Mouse (Mus musculus) inflammation-experienced regulatory T-cells, adult 6 months (primary cell): ENCODE results near the gene Kif26b. TPM values are rescaled to one million over a fixed set of nuclear protein-coding genes. Genes with fewer than 3 reads are reported as not detected.

Experiments used
- ATAC-seq: one replicate; pipeline ENCODE4 v1.8.0; 2017
- polyA plus RNA-seq, 3 experiments: library from polyadenylated mRNA; unstranded; fragments of 100-300 nt; shearing (Covaris generic); gene quantifications; one replicate each; pipeline ENCODE4 v1.2.1; 2017

Gene Kif26b
- polyA plus RNA-seq, 3 experiments from 2014 or later: not detected

GRCm38 (mm10) chr1:178666524-178666923, 137.6 kb downstream of the Kif26b start:
- no peak for ATAC-seq

GRCm38 (mm10) chr1:178667808-178668207, 138.9 kb downstream of the Kif26b start:
- no peak for ATAC-seq

DNA sequence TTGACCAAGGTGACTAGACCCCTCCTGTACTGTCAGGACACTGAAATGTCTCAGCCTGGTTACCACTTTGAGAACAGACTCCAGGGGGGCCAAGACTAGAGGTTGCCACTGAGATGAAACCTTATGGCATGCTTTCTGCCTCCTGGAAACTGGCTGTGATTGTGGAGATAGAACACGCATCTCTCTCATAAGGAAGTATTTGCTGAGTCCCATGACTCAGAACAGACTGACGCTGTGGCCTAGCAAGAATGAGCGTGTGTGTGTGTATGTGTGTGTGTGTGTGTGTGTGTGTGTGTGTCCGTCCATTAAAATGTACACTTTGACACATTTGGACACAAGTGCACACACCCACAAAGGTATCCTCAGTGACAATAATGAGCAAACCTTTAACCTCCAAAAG, 140.0 kb downstream of the Kif26b start:
- no peak for ATAC-seq

DNA sequence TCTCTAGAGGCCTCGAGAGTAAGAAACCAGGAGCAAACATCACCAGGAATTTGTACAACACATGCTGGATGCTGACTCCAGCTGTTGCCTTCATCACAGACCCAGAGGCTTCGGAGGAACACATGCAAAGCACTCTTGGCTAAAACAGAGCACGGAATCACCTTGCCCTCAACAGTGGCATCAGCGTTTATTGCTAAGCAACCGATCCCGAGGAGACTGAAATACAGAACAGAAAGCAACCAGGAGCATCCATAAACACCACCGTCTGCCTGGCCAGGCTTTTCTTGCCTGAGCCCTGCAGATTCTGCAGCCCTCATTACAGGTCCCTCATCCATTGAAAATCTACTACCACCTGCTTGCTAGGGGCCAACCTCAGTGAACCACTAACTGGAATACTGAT, 144.1 kb downstream of the Kif26b start:
- ATAC-seq: no peak

DNA sequence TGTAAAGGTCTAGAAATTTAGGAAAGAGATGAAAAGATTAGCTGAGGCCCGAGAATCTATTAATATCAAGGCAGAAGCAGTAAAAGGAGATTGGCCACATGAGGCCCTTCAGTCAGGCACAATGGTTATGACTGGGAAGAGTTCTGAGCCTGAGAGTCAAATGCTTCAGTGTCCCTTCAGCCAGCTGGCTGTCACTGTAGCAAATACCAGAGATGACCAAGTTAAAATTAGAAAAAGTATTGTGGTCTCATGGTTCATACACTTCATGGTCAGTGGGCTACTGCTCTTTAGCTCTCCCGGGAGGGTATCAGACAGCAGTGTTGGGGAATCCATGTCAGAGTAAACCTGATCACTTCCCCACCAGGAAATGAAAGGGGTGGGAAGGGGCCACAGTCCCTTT, 144.6 kb downstream of the Kif26b start:
- no peak for ATAC-seq

DNA sequence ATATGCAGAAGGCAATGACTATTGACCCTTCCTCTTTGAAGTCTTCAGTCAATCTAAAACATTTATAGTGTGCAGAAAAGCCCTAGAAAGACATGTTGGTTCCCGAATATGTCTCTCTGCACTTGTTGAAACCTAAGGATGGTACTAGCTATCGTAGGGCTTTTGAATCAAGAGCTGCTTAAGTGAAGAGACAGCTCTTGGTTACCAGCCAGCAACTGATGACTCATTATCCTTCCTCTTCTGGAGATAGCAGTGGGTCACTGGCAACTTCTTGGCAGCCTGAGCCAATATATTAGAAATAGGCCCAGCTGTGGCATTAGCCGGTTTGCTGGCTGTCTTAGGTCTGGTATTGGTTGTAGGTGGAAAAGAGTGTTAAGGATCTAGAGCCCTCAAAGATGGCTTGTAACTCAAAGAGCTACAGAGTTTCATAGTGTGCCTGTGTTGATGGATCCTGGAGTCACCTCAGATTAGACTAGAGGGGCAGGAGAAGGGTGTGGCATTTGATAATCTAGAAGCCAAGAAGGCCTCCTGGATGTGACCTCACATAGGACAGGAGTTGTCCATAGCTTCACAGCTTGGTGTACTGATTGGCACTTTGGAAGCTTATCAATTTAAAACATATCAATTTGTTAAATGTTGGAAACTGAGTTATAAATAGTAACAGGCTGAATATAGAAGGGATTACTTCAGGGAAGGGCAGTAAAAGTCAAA, 146.8 kb downstream of the Kif26b start:
- no peak for ATAC-seq

DNA sequence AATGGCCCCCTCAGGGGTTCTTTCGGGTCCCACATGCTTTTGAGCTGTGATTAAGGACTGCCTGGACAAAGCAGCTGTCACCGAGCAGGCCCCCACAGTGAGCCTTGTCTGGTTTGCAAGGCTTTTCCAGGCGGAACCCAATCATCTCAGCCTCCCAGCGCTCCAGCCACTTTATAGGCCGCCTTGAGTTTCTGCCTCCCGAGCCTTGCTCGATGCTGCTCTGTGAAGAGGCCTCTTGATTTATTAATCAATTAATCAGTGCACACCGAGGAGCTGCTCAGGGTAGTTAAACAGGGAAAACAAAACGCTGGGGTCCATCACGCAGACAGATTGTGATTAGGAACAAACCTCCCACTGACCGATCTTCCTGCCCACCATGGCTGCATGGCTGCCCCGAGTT, 148.2 kb downstream of the Kif26b start:
- ATAC-seq: no peak

- ATAC-seq: no peak
Measured at GRCm38 (mm10) chr1:178677630-178678221, 148.8 kb downstream of the Kif26b start.

DNA sequence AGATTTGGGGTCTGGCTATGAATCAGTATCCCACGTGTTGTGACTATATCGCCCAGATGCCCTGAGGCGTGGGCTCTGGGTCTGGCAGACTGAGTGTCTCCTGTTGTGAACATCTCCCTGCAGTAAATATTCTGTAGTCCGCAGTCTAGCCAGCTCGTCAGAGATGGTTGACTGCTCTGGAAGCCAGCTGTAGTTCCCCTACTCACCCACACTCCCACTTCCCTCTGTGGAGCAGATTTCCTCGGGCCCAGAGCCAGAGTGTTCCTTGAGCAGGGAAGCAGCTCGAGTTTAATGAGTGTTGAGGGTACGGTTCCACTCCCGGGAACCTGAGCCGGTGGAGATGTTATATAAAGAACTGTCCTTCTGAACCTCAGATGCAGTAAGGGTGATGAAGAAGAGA, 154.7 kb downstream of the Kif26b start:
- no peak for ATAC-seq

- no peak for ATAC-seq
Measured at GRCm38 (mm10) chr1:178684991-178685680, 156.2 kb downstream of the Kif26b start.

DNA sequence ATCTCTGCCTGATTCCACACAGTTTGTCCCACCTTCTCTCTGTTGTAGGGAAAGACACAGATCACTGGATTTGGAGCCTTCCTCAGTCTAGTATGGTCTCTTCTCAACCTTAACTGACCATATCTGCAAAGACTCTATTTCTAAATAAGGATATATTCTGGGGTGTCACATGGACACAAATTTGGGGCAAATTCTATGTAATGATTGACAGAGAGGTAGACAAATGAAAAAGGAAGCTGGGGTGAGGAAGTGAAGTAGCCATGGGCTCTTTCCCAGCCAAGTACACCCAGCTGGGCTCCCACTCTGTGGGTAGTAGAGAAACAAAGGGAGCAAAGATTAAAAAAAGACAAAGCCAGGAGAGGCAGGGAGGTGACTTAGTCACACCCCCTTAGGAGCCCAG, 158.0 kb downstream of the Kif26b start:
- no peak for ATAC-seq

GRCm38 (mm10) chr1:178689512-178689911, 160.6 kb downstream of the Kif26b start:
- no peak for ATAC-seq

DNA sequence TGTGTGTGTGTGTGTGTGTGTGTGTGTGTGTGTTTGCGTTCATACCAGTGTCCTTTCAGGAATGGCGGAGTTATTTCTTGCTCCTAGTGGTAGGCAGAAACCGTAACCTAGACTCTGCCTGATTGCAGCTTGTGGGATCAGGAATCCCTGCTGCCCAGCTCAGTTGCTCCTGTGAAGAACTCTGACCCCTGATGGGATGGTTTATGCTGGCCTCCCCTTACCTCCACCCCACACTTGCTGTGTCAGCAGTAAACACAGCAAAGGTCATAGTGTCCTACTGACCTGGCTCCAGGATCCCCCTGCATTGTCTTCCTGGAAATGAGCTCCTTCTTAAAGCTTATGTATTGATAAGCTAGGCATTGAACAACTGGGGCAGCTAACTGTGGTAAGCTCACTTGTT, 162.8 kb downstream of the Kif26b start:
- no peak for ATAC-seq

GRCm38 (mm10) chr1:178700102-178700501, 171.2 kb downstream of the Kif26b start:
- no peak for ATAC-seq

DNA sequence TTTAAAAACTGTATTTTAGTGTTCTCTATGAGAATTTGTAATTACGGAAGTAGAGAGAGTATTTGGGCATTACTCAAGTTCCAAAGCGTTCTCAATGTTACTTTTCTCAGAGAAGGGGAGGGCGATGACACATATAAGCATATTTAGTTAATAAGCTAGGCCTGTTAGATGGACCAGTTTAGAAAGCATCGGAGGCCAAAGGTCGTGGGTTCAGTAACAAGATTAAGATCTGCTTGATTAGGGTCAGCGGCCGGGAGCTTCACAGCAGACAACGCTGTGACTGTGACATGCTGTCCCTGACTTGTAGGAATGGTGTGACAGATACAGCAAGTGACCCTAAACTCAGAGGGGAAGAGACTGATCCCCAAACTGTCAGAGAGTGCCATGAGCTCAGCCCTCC, 174.6 kb downstream of the Kif26b start:
- no peak for ATAC-seq

GRCm38 (mm10) chr1:178707925-178708351, 179.0 kb downstream of the Kif26b start:
- ATAC-seq: no peak

DNA sequence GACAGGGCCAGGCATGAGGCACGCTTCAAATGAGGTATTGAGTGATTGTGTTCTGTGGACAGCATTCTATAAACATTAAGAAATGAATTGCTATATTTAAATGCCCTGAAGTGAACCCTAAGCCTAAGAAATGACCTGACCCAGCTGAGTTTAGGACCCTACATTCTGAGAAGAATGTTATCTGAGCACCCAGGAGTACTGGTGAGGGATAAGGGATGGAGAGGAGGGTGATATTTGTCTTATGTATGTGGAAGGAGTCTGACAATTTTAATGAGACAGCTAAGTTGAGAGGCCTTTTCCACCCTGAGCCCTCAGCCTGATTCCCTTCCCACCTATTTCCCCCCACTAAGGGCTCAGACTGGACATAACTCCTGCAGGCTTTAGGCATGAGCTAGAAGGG, 179.4 kb downstream of the Kif26b start:
- no peak for ATAC-seq

DNA sequence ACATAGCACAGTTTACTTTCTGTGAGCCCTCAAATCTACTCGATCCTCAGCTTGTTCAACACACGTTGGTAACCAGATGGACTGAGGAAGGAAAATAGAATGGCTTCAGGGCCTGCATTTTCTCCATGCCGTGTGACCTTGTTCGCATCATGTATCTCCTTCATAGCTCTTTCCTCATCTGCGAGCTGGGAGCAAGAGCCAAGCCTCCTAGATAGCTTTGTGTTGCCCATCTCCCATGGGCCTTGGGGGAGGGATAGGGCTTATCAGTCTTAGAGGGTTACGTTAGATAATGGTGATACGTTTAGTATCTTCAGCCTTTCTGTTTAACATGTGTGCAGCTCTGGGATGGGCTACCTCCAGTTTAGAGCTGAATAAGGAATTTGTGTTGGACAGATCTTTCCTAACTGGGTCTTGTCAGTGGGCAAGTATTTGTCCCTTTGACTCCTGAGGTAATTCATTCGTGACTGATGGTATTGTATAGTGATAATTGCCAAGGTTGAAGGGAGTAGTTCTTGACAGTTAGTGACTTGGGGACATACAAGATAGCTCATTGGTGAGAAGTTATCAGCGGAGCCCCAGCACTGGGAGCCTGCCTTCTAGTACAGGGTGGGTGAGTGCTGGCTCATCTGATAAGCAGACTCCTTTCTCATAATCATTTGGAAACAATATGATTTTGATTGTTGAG, 183.4 kb downstream of the Kif26b start:
- no peak for ATAC-seq

DNA sequence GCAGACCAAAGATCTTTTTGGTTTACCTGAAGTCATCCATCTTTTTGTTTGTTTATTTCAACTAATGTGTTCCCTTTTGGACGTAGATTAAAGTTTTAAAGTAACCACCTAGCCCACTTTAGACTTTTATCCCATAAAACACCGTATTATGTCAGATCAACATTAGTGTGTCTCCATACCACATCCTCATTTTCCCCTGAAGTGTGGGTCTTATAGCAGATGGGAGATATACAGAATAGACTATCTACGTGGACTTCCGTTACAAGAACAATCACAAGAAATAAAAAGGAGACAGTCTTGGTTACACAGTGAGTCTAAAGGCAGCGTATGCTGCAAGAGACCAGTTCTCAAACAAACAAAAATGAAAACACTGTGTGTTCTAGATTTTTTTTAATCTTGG, 185.3 kb downstream of the Kif26b start:
- no peak for ATAC-seq

DNA sequence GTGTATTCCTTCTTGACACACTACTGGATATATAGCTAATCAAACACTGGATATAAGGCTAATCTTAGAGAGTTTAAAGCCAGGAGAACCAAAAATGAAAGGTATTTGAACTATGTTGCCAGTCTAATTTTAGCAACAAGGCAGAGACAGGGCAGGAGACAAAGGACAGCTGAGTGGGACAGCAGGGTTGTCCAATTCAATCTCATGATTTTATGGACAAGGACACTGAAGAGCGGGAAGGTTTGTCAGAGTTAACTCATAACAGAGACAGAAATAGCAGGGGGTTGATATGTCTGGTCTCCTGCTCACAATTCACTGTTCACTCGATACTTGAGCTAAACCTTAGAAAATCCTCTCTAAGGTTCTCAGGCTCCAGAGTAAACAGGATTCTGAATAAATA, 187.5 kb downstream of the Kif26b start:
- no peak for ATAC-seq

- no peak for ATAC-seq
Measured at GRCm38 (mm10) chr1:178720821-178721220, 191.9 kb downstream of the Kif26b start.

GRCm38 (mm10) chr1:178722793-178723192, 193.9 kb downstream of the Kif26b start:
- ATAC-seq: no peak

- ATAC-seq: no peak
Measured at GRCm38 (mm10) chr1:178725536-178725935, 196.6 kb downstream of the Kif26b start.
